Mouse (Mus musculus): Measurements from ENCODE around the gene Ovol2. TPM values are rescaled to one million over a fixed set of nuclear protein-coding genes. Genes with fewer than 3 reads are reported as not detected.

Gene Ovol2
- total and polyA plus RNA-seq, 3 experiments: not detected

GRCm38 (mm10) chr2:144352843-144353242, 20.9 kb upstream of the Ovol2 start:
- dilution Hi-C loops (cut with MboI; ENCODE audit: extremely low pct_ligation_motif_present, extremely low pct_unique_long_range_greater_than_20kb, low sequenced_read_pairs) (no loop called here), in situ Hi-C loops (cut with MboI; ENCODE audit: low pct_ligation_motif_present, low pct_unique_long_range_greater_than_20kb, low sequenced_read_pairs) (no loop called here)
- Histone ChIP-seq H3K79me2 (replicated peaks; ENCODE audit: control insufficient read depth, extremely low read depth, insufficient read depth, poor library complexity, severe bottlenecking) (no peaks in the 10 kb centered on the region), H3K27me3 (replicated peaks) (no peaks in the 10 kb centered on the region), H3K4me1 (ENCODE audit: control insufficient read depth in 1 of 2, insufficient read depth in 2 of 2) (peaks cover 2 to 6% of the 10 kb centered on the region in 2 experiments; a peak in 3 of 4 replicates), H3K4me3 (replicated peaks in 1 of 3; ENCODE audit: low read depth in 2 of 3, low read length in 2 of 3, poor library complexity in 1 of 3) (no peak overlapping the region), H3K36me3 (replicated peaks in 1 of 2; ENCODE audit: control insufficient read depth in 1 of 2, insufficient read depth in 1 of 2, low read length in 1 of 2) (no peaks in the 10 kb centered on the region), H3K27ac (ENCODE audit: insufficient read depth, low read depth) (no peak overlapping the region), H3K9ac (ENCODE audit: insufficient read depth, low read depth) (no peak overlapping the region), H3K9me3 (replicated peaks; ENCODE audit: low read length) (no peaks in the 10 kb centered on the region), H3K4me2 (ENCODE audit: insufficient read depth, low read depth, poor library complexity, severe bottlenecking) (no peak overlapping the region)
- DNase-seq (ENCODE audit: extremely low read depth): no peak
- TF ChIP-seq CHD2 (IDR thresholded peaks at IDR 0.05; ENCODE audit: low read length): no peak
- peak; percentile 25; the same call in 1 of the 2 replicates for TF ChIP-seq EP300 (IDR thresholded peaks at IDR 0.05; ENCODE audit: low read length)
- TF ChIP-seq USF1 (IDR thresholded peaks at IDR 0.05; ENCODE audit: low read depth, low read length): no peak
- peak; percentile 32; the same call in 1 of the 2 replicates for TF ChIP-seq JUN (IDR thresholded peaks at IDR 0.05; ENCODE audit: insufficient read depth, low read depth, low read length)
- TF ChIP-seq ETS1 (conservative IDR thresholded peaks at IDR 0.05; ENCODE audit: low read depth, low read length): 0 out of 2 replicates have a peak, but pooled peaks have one; percentile 15
- TF ChIP-seq RAD21 (IDR thresholded peaks at IDR 0.05; ENCODE audit: low read depth, low read length): no peak
- TF ChIP-seq BHLHE40 (IDR thresholded peaks at IDR 0.05; ENCODE audit: low read depth, low read length): peak; percentile 57
- no peak for TF ChIP-seq SMC3 (IDR thresholded peaks at IDR 0.05; ENCODE audit: low read depth, low read length)
- TF ChIP-seq NELFE (IDR thresholded peaks at IDR 0.05; ENCODE audit: low read depth, low read length): no peak
- no peak for TF ChIP-seq POLR2AphosphoS2 (IDR thresholded peaks at IDR 0.05; ENCODE audit: low read depth, low read length)
- no peak for TF ChIP-seq KAT2A (IDR thresholded peaks at IDR 0.05; ENCODE audit: insufficient replicate concordance, low read length)
- 0 out of 2 replicates have a peak, but pooled peaks have one; percentile 20 for TF ChIP-seq MAX (IDR thresholded peaks at IDR 0.05; ENCODE audit: low read length)
- peak; percentile 66 for TF ChIP-seq JUND (conservative IDR thresholded peaks at IDR 0.05; ENCODE audit: low read depth, low read length)

GRCm38 (mm10) chr2:144348525-144348924, 16.6 kb upstream of the Ovol2 start:
- in situ Hi-C loops (cut with MboI; ENCODE audit: low pct_ligation_motif_present, low pct_unique_long_range_greater_than_20kb, low sequenced_read_pairs): no loop called here
- Histone ChIP-seq H3K4me2 (ENCODE audit: insufficient read depth, low read depth, poor library complexity, severe bottlenecking) (no peak overlapping the region), H3K9ac (ENCODE audit: insufficient read depth, low read depth) (no peak overlapping the region), H3K79me2 (replicated peaks; ENCODE audit: control insufficient read depth, extremely low read depth, insufficient read depth, poor library complexity, severe bottlenecking) (no peaks in the 10 kb centered on the region), H3K4me1 (ENCODE audit: control insufficient read depth in 1 of 2, insufficient read depth in 2 of 2) (peaks cover 2 to 6% of the 10 kb centered on the region in 2 experiments; a peak in 2 of 4 replicates), H3K9me3 (replicated peaks; ENCODE audit: low read length) (no peaks in the 10 kb centered on the region), H3K36me3 (replicated peaks in 1 of 2; ENCODE audit: control insufficient read depth in 1 of 2, insufficient read depth in 1 of 2, low read length in 1 of 2) (peaks cover 2 to 14% of the 10 kb centered on the region in 2 experiments), H3K27ac (ENCODE audit: insufficient read depth, low read depth) (no peak overlapping the region), H3K27me3 (replicated peaks) (no peaks in the 10 kb centered on the region), H3K4me3 (replicated peaks in 1 of 3; ENCODE audit: low read depth in 2 of 3, low read length in 2 of 3, poor library complexity in 1 of 3) (no peak overlapping the region)
- DNase-seq (ENCODE audit: extremely low read depth): no peak
- dilution Hi-C loops (cut with MboI; ENCODE audit: extremely low pct_ligation_motif_present, extremely low pct_unique_long_range_greater_than_20kb, low sequenced_read_pairs): no loop called here
- no peak for TF ChIP-seq E2F4 (IDR thresholded peaks at IDR 0.05; ENCODE audit: insufficient replicate concordance, low read depth, low read length)
- TF ChIP-seq MYC (IDR thresholded peaks at IDR 0.05; ENCODE audit: low read depth, low read length): no peak
- no peak for TF ChIP-seq ETS1 (conservative IDR thresholded peaks at IDR 0.05; ENCODE audit: low read depth, low read length)
- no peak for TF ChIP-seq MAFK (IDR thresholded peaks at IDR 0.05; ENCODE audit: insufficient replicate concordance, low read length)
- peak; percentile 19; the same call in 1 of the 2 replicates for TF ChIP-seq SMC3 (IDR thresholded peaks at IDR 0.05; ENCODE audit: low read depth, low read length)
- peak; percentile 49 for TF ChIP-seq RAD21 (IDR thresholded peaks at IDR 0.05; ENCODE audit: low read depth, low read length)
- TF ChIP-seq CTCF (conservative IDR thresholded peaks at IDR 0.05 in 1 of 2, IDR thresholded peaks at IDR 0.05 in 1 of 2; ENCODE audit: low read depth in 2 of 2, low read length in 2 of 2): peak in 1 of 2 experiments; percentile 47; a peak in 2 of 4 replicates
- no peak for TF ChIP-seq EP300 (IDR thresholded peaks at IDR 0.05; ENCODE audit: low read length)
- TF ChIP-seq USF2 (conservative IDR thresholded peaks at IDR 0.05; ENCODE audit: low read depth, low read length): no peak
- TF ChIP-seq POLR2A (IDR thresholded peaks at IDR 0.05; ENCODE audit: low read depth, low read length): no peak

All from CH12.LX (cell line).